Mouse (Mus musculus): ENCODE measurements around the gene Cpne9. TPM values are rescaled to one million over a fixed set of nuclear protein-coding genes. Genes with fewer than 3 reads are reported as not detected.

Cpne9 gene
- polyA plus RNA-seq, 1 experiment from 2014 or later: 5.5 TPM

- H3K4me3 ChIP-seq (replicated peaks; ENCODE audit: low read depth, low read length): no peak overlapping the region
- H3K9ac ChIP-seq (replicated peaks; ENCODE audit: low read length): no peak overlapping the region
- H3K9me3 ChIP-seq (ENCODE audit: control insufficient read depth, low read length): no peaks in the 10 kb centered on the region
- DNase-seq (no peak), ATAC-seq (ENCODE audit: low FRiP score, low TSS enrichment) (no peak)
- no peaks in the 10 kb centered on the region for H3K27me3 ChIP-seq (ENCODE audit: control insufficient read depth, insufficient read depth, low read length)
- no peak overlapping the region for H3K4me2 ChIP-seq (ENCODE audit: low read length)
- H3K36me3 ChIP-seq (ENCODE audit: control insufficient read depth, insufficient read depth, low read length): no peaks in the 10 kb centered on the region
- no peaks in the 10 kb centered on the region for H3K4me1 ChIP-seq (ENCODE audit: control insufficient read depth, insufficient read depth, low read length)
- WGBS: 78% methylated on average over 4 of the region's 4 CpGs
- no peak overlapping the region for H3K27ac ChIP-seq (replicated peaks; ENCODE audit: low read depth, low read length)
Observed at GRCm38 (mm10) chr6:113296639-113297038, 14.5 kb downstream of the Cpne9 start.

- no peaks in the 10 kb centered on the region for H3K27me3 ChIP-seq (ENCODE audit: control insufficient read depth, insufficient read depth, low read length)
- no peak overlapping the region for H3K9ac ChIP-seq (replicated peaks; ENCODE audit: low read length)
- H3K9me3 ChIP-seq (ENCODE audit: control insufficient read depth, low read length): no peaks in the 10 kb centered on the region
- no peak overlapping the region for H3K27ac ChIP-seq (replicated peaks; ENCODE audit: low read depth, low read length)
- DNase-seq (no peak), ATAC-seq (ENCODE audit: low FRiP score, low TSS enrichment) (no peak)
- no peaks in the 10 kb centered on the region for H3K4me1 ChIP-seq (ENCODE audit: control insufficient read depth, insufficient read depth, low read length)
- H3K36me3 ChIP-seq (ENCODE audit: control insufficient read depth, insufficient read depth, low read length): no peaks in the 10 kb centered on the region
- 81% methylated on average over 5 of the region's 5 CpGs for WGBS
- no peak overlapping the region for H3K4me2 ChIP-seq (ENCODE audit: low read length)
- H3K4me3 ChIP-seq (replicated peaks; ENCODE audit: low read depth, low read length): no peak overlapping the region
Observed at GRCm38 (mm10) chr6:113301350-113301749, 19.2 kb downstream of the Cpne9 start.

- peak; percentile 62 for DNase-seq
- no peaks in the 10 kb centered on the region for H3K4me1 ChIP-seq (ENCODE audit: control insufficient read depth, insufficient read depth, low read length)
Observed at GRCm38 (mm10) chr6:113302258-113302657, 20.2 kb downstream of the Cpne9 start.

GRCm38 (mm10) chr6:113306322-113306985 is 24.3 kb downstream of the Cpne9 start:
- Histone ChIP-seq H3K9me3 (ENCODE audit: control insufficient read depth, low read length) (no peaks in the 10 kb centered on the region), H3K4me3 (replicated peaks; ENCODE audit: low read depth, low read length) (peak overlapping the region; percentile 96), H3K4me2 (ENCODE audit: low read length) (peak overlapping the region; percentile 98), H3K36me3 (ENCODE audit: control insufficient read depth, insufficient read depth, low read length) (peaks cover 15% of the 10 kb centered on the region), H3K9ac (replicated peaks; ENCODE audit: low read length) (peak overlapping the region; percentile 92), H3K27ac (replicated peaks; ENCODE audit: low read depth, low read length) (peak overlapping the region; percentile 98), H3K4me1 (ENCODE audit: control insufficient read depth, insufficient read depth, low read length) (peaks cover 11% of the 10 kb centered on the region), H3K27me3 (ENCODE audit: control insufficient read depth, insufficient read depth, low read length) (no peaks in the 10 kb centered on the region)
- ATAC-seq (ENCODE audit: low FRiP score, low TSS enrichment) (peak; percentile 96), DNase-seq (peak; percentile 98)
- under 1% methylated on average over 49 of the region's 50 CpGs for WGBS

More at GRCm38 (mm10) chr6:113302258-113302657, 20.2 kb downstream of the Cpne9 start:
- no peaks in the 10 kb centered on the region for H3K36me3 ChIP-seq (ENCODE audit: control insufficient read depth, insufficient read depth, low read length)
- H3K4me2 ChIP-seq (ENCODE audit: low read length): no peak overlapping the region
- H3K4me3 ChIP-seq (replicated peaks; ENCODE audit: low read depth, low read length): no peak overlapping the region
- H3K9me3 ChIP-seq (ENCODE audit: control insufficient read depth, low read length): no peaks in the 10 kb centered on the region
- H3K27ac ChIP-seq (replicated peaks; ENCODE audit: low read depth, low read length): no peak overlapping the region
- no peak for ATAC-seq (ENCODE audit: low FRiP score, low TSS enrichment)
- WGBS: 28% methylated on average over 3 of the region's 3 CpGs
- no peak overlapping the region for H3K9ac ChIP-seq (replicated peaks; ENCODE audit: low read length)
- no peaks in the 10 kb centered on the region for H3K27me3 ChIP-seq (ENCODE audit: control insufficient read depth, insufficient read depth, low read length)

GRCm38 (mm10) chr6:113306986-113307349 is 24.9 kb downstream of the Cpne9 start, which contains the start of gene Brpf1:
TSS of gene Brpf1 (plus strand) at chr6:113307137.
- Histone ChIP-seq H3K9ac (replicated peaks; ENCODE audit: low read length) (peak within 1 kb of the TSS; percentile 92), H3K9me3 (ENCODE audit: control insufficient read depth, low read length) (no peaks in the 10 kb centered on the region), H3K4me3 (replicated peaks; ENCODE audit: low read depth, low read length) (peak within 1 kb of the TSS; percentile 96), H3K27ac (replicated peaks; ENCODE audit: low read depth, low read length) (peak within 1 kb of the TSS; percentile 98), H3K36me3 (ENCODE audit: control insufficient read depth, insufficient read depth, low read length) (peaks cover 15% of the 10 kb centered on the region), H3K27me3 (ENCODE audit: control insufficient read depth, insufficient read depth, low read length) (no peaks in the 10 kb centered on the region), H3K4me1 (ENCODE audit: control insufficient read depth, insufficient read depth, low read length) (peaks cover 11% of the 10 kb centered on the region), H3K4me2 (ENCODE audit: low read length) (peak within 1 kb of the TSS; percentile 98)
- DNase-seq (no peak), ATAC-seq (ENCODE audit: low FRiP score, low TSS enrichment) (peak; percentile 70)
- under 1% methylated on average over 32 of the region's 32 CpGs for WGBS

GRCm38 (mm10) chr6:113307481-113308121 is 25.5 kb downstream of the Cpne9 start:
- Histone ChIP-seq H3K4me3 (replicated peaks; ENCODE audit: low read depth, low read length) (peak overlapping the region; percentile 96), H3K9ac (replicated peaks; ENCODE audit: low read length) (peak overlapping the region; percentile 92), H3K27me3 (ENCODE audit: control insufficient read depth, insufficient read depth, low read length) (no peaks in the 10 kb centered on the region), H3K4me2 (ENCODE audit: low read length) (peak overlapping the region; percentile 98), H3K9me3 (ENCODE audit: control insufficient read depth, low read length) (no peaks in the 10 kb centered on the region), H3K36me3 (ENCODE audit: control insufficient read depth, insufficient read depth, low read length) (peaks cover 21% of the 10 kb centered on the region), H3K4me1 (ENCODE audit: control insufficient read depth, insufficient read depth, low read length) (peaks cover 11% of the 10 kb centered on the region), H3K27ac (replicated peaks; ENCODE audit: low read depth, low read length) (peak overlapping the region; percentile 98)
- peak; percentile 31 for DNase-seq
- WGBS: under 1% methylated on average over 34 of the region's 34 CpGs
- ATAC-seq (ENCODE audit: low FRiP score, low TSS enrichment): no peak

- DNase-seq: peak; percentile 45
- peaks cover 27% of the 10 kb centered on the region for H3K36me3 ChIP-seq (ENCODE audit: control insufficient read depth, insufficient read depth, low read length)
- H3K4me3 ChIP-seq (replicated peaks; ENCODE audit: low read depth, low read length): peak overlapping the region; percentile 96
- no peaks in the 10 kb centered on the region for H3K9me3 ChIP-seq (ENCODE audit: control insufficient read depth, low read length)
- H3K4me2 ChIP-seq (ENCODE audit: low read length): peak overlapping the region; percentile 98
- H3K4me1 ChIP-seq (ENCODE audit: control insufficient read depth, insufficient read depth, low read length): peaks cover 11% of the 10 kb centered on the region
- peak overlapping the region; percentile 92 for H3K9ac ChIP-seq (replicated peaks; ENCODE audit: low read length)
- no peak for ATAC-seq (ENCODE audit: low FRiP score, low TSS enrichment)
- H3K27ac ChIP-seq (replicated peaks; ENCODE audit: low read depth, low read length): no peak overlapping the region
- WGBS: 33% methylated on average over 5 of the region's 5 CpGs
- H3K27me3 ChIP-seq (ENCODE audit: control insufficient read depth, insufficient read depth, low read length): no peaks in the 10 kb centered on the region
Observed at GRCm38 (mm10) chr6:113308141-113308540, 26.0 kb downstream of the Cpne9 start.

- Histone ChIP-seq H3K36me3 (ENCODE audit: control insufficient read depth, insufficient read depth, low read length) (peaks cover 90% of the 10 kb centered on the region), H3K4me2 (ENCODE audit: low read length) (no peak overlapping the region), H3K4me1 (ENCODE audit: control insufficient read depth, insufficient read depth, low read length) (no peaks in the 10 kb centered on the region), H3K9me3 (ENCODE audit: control insufficient read depth, low read length) (no peaks in the 10 kb centered on the region), H3K27me3 (ENCODE audit: control insufficient read depth, insufficient read depth, low read length) (no peaks in the 10 kb centered on the region), H3K27ac (replicated peaks; ENCODE audit: low read depth, low read length) (no peak overlapping the region), H3K4me3 (replicated peaks; ENCODE audit: low read depth, low read length) (no peak overlapping the region), H3K9ac (replicated peaks; ENCODE audit: low read length) (no peak overlapping the region)
- no peak for DNase-seq
- WGBS: 97% methylated on average over 3 of the region's 3 CpGs
- no peak for ATAC-seq (ENCODE audit: low FRiP score, low TSS enrichment)
Observed at GRCm38 (mm10) chr6:113315972-113316371, 33.9 kb downstream of the Cpne9 start.

Data from midbrain, embryonic 14.5 days (tissue).